ENCODE assay signal across 10 mouse cellular contexts in the genomic region with DNA sequence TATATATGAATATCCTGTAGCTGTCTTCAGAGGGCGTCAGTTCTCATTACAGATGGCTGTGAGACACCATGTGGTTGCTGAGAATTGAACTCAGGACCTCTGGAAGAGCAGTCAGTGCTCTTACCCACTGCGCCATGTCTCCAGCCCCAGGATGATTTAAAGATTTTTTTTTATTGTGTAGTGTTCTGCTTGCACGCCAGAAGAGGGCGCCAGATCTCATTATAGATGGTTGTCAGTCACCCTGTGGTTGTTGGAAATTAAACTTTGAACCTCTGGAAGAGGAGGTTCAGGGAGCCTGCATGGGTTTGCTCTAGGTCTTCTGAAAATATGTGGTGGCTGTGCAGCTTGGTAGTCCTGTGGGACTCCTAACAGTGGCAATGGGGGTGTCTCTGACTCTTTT. TPM values are rescaled to one million over a fixed set of nuclear protein-coding genes. Genes with fewer than 3 reads are reported as not detected.
DNase-seq lines count a peak whose midpoint lies in the region; ATAC-seq and TF ChIP-seq lines count a peak whose summit lies in the region.
"Had no signal": no experiment of that assay in that cellular context is flagged by ENCODE, and none has a peak within 500 bp of the region (broad histone marks: within the 10 kb centered on the region; RNA-seq: fewer than 3 reads in every experiment).

No protein-coding gene starts in this region.

- ATAC-seq in heart, embryonic 12.5 days (ENCODE audit: insufficient number of reproducible peaks, low FRiP score): no peak
- peak; percentile 56 for ATAC-seq in liver, postnatal 0 days
- ATAC-seq in neural tube, embryonic 15.5 days (ENCODE audit: low FRiP score): no peak

- peaks cover 3% of the 10 kb centered on the region; the same call in 1 of the 2 replicates for H3K9me3 ChIP-seq in heart, embryonic 12.5 days (replicated peaks)
- H3K9me3 ChIP-seq in liver, postnatal 0 days (ENCODE audit: low read length): no peaks in the 10 kb centered on the region
- H3K9me3 ChIP-seq in neural tube, embryonic 15.5 days (replicated peaks): no peaks in the 10 kb centered on the region
- H3K9me3 ChIP-seq: embryonic facial prominence, embryonic 15.5 days; liver, embryonic 15.5 days had no signal

- intact Hi-C loops in heart, postnatal 14 days (cut with DNase I): loop anchor here (2.0 kb wide), 1 partner anchor 27 kb away; no protein-coding TSS in a partner anchor

- peak; percentile 33 to 43 for DNase-seq in heart, postnatal 14 days
- peak; percentile 75 for DNase-seq in B cell, adult 2 months
- peak; percentile 82 for DNase-seq in R1 (ENCODE audit: low read depth, low spot score)
- peak; percentile 17 for DNase-seq in embryo, embryonic 11.5 days (ENCODE audit: low read depth, low spot score)
- DNase-seq in liver, postnatal 0 days: peak; percentile 76
- DNase-seq in spleen, postnatal 10 days (ENCODE audit: low spot score in 2 of 2): peak; percentile 57 to 82

- H3K36me3 ChIP-seq in heart, embryonic 12.5 days: no peaks in the 10 kb centered on the region
- no peaks in the 10 kb centered on the region for H3K36me3 ChIP-seq in liver, postnatal 0 days (replicated peaks; ENCODE audit: insufficient read depth, low read length)
- H3K36me3 ChIP-seq in neural tube, embryonic 15.5 days: peaks cover 3% of the 10 kb centered on the region; the same call in 1 of the 2 replicates
- H3K36me3 ChIP-seq: embryonic facial prominence, embryonic 15.5 days; liver, embryonic 15.5 days had no signal

- 35% methylated on average over 4 of the region's 4 CpGs for whole genome bisulfite sequencing in heart, embryonic 12.5 days
- 28% methylated on average over 4 of the region's 4 CpGs for WGBS in liver, postnatal 0 days (ENCODE audit: insufficient replicate concordance)
- 34% methylated on average over 4 of the region's 4 CpGs for WGBS in neural tube, embryonic 15.5 days

- no peaks in the 10 kb centered on the region for H3K27me3 ChIP-seq in heart, embryonic 12.5 days (replicated peaks)
- H3K27me3 ChIP-seq in liver, postnatal 0 days (ENCODE audit: insufficient read depth, low read length): no peaks in the 10 kb centered on the region
- H3K27me3 ChIP-seq in neural tube, embryonic 15.5 days (replicated peaks): no peaks in the 10 kb centered on the region
- H3K27me3 ChIP-seq: embryonic facial prominence, embryonic 15.5 days; liver, embryonic 15.5 days had no signal

- H3K9ac ChIP-seq in heart, embryonic 12.5 days: no peak overlapping the region
- no peak overlapping the region for H3K9ac ChIP-seq in liver, postnatal 0 days (replicated peaks)
- no peak overlapping the region for H3K9ac ChIP-seq in neural tube, embryonic 15.5 days (replicated peaks)
- H3K9ac ChIP-seq: embryonic facial prominence, embryonic 15.5 days; liver, embryonic 15.5 days had no signal

- no peak for TF ChIP-seq EP300 in liver, postnatal 0 days (IDR thresholded peaks at IDR 0.05; ENCODE audit: low read depth)

- H3K27ac ChIP-seq in heart, embryonic 12.5 days (ENCODE audit: poor library complexity, severe bottlenecking): no peak overlapping the region
- no peak overlapping the region for H3K27ac ChIP-seq in liver, postnatal 0 days (ENCODE audit: low read depth)
- no peak overlapping the region for H3K27ac ChIP-seq in neural tube, embryonic 15.5 days (replicated peaks)
- H3K27ac ChIP-seq: embryonic facial prominence, embryonic 15.5 days; liver, embryonic 15.5 days had no signal

- no peak overlapping the region for H3K4me3 ChIP-seq in heart, embryonic 12.5 days
- H3K4me3 ChIP-seq in liver, postnatal 0 days (ENCODE audit: low read depth, low read length): no peak overlapping the region
- no peak overlapping the region for H3K4me3 ChIP-seq in neural tube, embryonic 15.5 days (replicated peaks)
- H3K4me3 ChIP-seq: embryonic facial prominence, embryonic 15.5 days; liver, embryonic 15.5 days had no signal

- TF ChIP-seq CTCF in liver, postnatal 0 days (IDR thresholded peaks at IDR 0.05; ENCODE audit: low read depth): peak; percentile 77

- no peak overlapping the region for H3K4me2 ChIP-seq in heart, embryonic 12.5 days
- no peak overlapping the region for H3K4me2 ChIP-seq in liver, postnatal 0 days (ENCODE audit: low read depth, low read length)
- no peak overlapping the region for H3K4me2 ChIP-seq in neural tube, embryonic 15.5 days
- H3K4me2 ChIP-seq: embryonic facial prominence, embryonic 15.5 days; liver, embryonic 15.5 days had no signal

- H3K4me1 ChIP-seq in heart, embryonic 12.5 days (replicated peaks): peaks cover 2% of the 10 kb centered on the region; the same call in 1 of the 2 replicates
- H3K4me1 ChIP-seq in liver, postnatal 0 days (ENCODE audit: insufficient read depth): peaks cover 6% of the 10 kb centered on the region
- peaks cover 10% of the 10 kb centered on the region for H3K4me1 ChIP-seq in neural tube, embryonic 15.5 days

RNA-seq across cellular contexts. Expression of a gene that starts 5.4 kb away (rescaled TPM):
- total RNA-seq in heart, postnatal 14 days (2021): 100 to 1,000 TPM; 115 to 150 TPM
- 643 and 651 TPM in 2 replicates for polyA plus RNA-seq in heart, embryonic 12.5 days (2016; fragmentation: Nextera tagmentation; extraction: Ambion mirVana)
- polyA plus RNA-seq in liver, postnatal 0 days (2015; fragmentation: Nextera tagmentation; extraction: Ambion mirVana): 231 and 233 TPM in 2 replicates
- polyA plus RNA-seq in neural tube, embryonic 15.5 days (2015; fragmentation: Nextera tagmentation; extraction: Ambion mirVana): 400 and 471 TPM in 2 replicates

RNA-seq across cellular contexts. Expression of a gene that starts 5.4 kb away (rescaled TPM):
- total RNA-seq in heart, postnatal 14 days (2021): 1 to 10 TPM; 3.2 to 3.9 TPM
- polyA plus RNA-seq in heart, embryonic 12.5 days (2016; fragmentation: Nextera tagmentation; extraction: Ambion mirVana): 2.8 and 3.5 TPM in 2 replicates
- polyA plus RNA-seq in liver, postnatal 0 days (2015; fragmentation: Nextera tagmentation; extraction: Ambion mirVana): 1.5 TPM in 2 replicates
- 3.0 and 5.7 TPM in 2 replicates for polyA plus RNA-seq in neural tube, embryonic 15.5 days (2015; fragmentation: Nextera tagmentation; extraction: Ambion mirVana)

RNA-seq across cellular contexts. Expression of a gene that starts 21.2 kb away (rescaled TPM):
- not detected for total RNA-seq in heart, postnatal 14 days (2021)
- not detected in 2 replicates for polyA plus RNA-seq in heart, embryonic 12.5 days (2016; fragmentation: Nextera tagmentation; extraction: Ambion mirVana)
- not detected in 2 replicates for polyA plus RNA-seq in liver, postnatal 0 days (2015; fragmentation: Nextera tagmentation; extraction: Ambion mirVana)
- not detected in 2 replicates for polyA plus RNA-seq in neural tube, embryonic 15.5 days (2015; fragmentation: Nextera tagmentation; extraction: Ambion mirVana)
- polyA plus RNA-seq: liver, embryonic 15.5 days had no signal

RNA-seq across cellular contexts. Expression of a gene that starts 35.9 kb away (rescaled TPM):
- total RNA-seq in heart, postnatal 14 days (2021): not detected
- polyA plus RNA-seq in heart, embryonic 12.5 days (2016; fragmentation: Nextera tagmentation; extraction: Ambion mirVana): 1.0 and 1.4 TPM in 2 replicates
- 1.9 and 2.1 TPM in 2 replicates for polyA plus RNA-seq in liver, postnatal 0 days (2015; fragmentation: Nextera tagmentation; extraction: Ambion mirVana)
- polyA plus RNA-seq in neural tube, embryonic 15.5 days (2015; fragmentation: Nextera tagmentation; extraction: Ambion mirVana): 2.6 and 3.6 TPM in 2 replicates

RNA-seq across cellular contexts. Expression of a gene that starts 40.8 kb away (rescaled TPM):
- 100 to 1,000 TPM; 341 to 387 TPM for total RNA-seq in heart, postnatal 14 days (2021)
- polyA plus RNA-seq in heart, embryonic 12.5 days (2016; fragmentation: Nextera tagmentation; extraction: Ambion mirVana): 610 and 670 TPM in 2 replicates
- polyA plus RNA-seq in liver, postnatal 0 days (2015; fragmentation: Nextera tagmentation; extraction: Ambion mirVana): 264 and 266 TPM in 2 replicates
- 297 and 319 TPM in 2 replicates for polyA plus RNA-seq in neural tube, embryonic 15.5 days (2015; fragmentation: Nextera tagmentation; extraction: Ambion mirVana)

Comparison
In these comparisons a context has a peak if more than half of its experiments do, and no peak if none do; other contexts are left out.
1. DNase-seq: peak in every context shown above with its lines; median percentile 82 in R1; 76 in liver, postnatal 0 days; 75 in B cell, adult 2 months; 70 in spleen, postnatal 10 days; 38 in heart, postnatal 14 days; 17 in embryo, embryonic 11.5 days.